Mouse (Mus musculus): ENCODE results near the gene G3bp1. TPM values are rescaled to one million over a fixed set of nuclear protein-coding genes. Genes with fewer than 3 reads are reported as not detected.

G3bp1 gene
- polyA plus RNA-seq, 1 experiment from 2014 or later: 86.6 TPM

DNA sequence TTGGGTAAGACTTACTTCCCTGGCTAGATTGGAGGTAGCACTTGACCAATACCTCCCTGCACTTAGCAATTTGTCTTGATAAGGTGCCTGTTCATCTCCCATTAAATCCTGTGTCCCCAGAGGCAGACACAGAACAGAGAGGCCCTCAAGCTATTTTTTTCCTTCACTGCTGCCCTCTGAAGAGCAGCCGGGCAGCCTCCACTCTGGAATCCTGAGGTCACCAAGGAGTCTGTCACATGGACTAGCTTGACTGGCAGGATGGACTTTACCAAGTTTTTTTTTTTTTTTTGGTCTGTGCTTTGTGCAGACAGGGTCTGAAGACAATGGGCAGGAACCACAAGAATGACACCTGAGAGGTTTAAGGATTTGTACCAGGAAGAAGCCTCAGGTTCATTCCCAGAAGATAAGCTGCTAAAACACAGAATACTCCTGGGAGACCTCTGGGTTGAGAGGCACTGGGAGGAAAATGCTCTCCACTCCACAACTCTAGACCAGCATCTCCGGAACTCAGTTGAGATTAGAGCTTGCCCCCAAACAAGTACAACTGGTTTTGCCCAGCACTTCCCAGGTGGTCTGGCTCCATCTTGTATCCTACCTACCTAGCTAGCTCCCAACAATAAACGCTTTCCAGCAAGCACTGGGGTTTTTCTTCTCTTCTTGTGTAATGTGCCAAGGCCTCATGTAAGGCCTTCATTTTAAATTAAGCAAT is 9.5 kb upstream of the G3bp1 start:
- Histone ChIP-seq H3K27me3 (replicated peaks; ENCODE audit: control insufficient read depth, insufficient read depth, low read length) (no peaks in the 10 kb centered on the region), H3K9ac (ENCODE audit: low read depth, low read length) (peak overlapping the region; percentile 66), H3K27ac (ENCODE audit: low read depth, low read length) (peak overlapping the region; percentile 41; the same call in 1 of the 2 replicates), H3K4me3 (ENCODE audit: low read length) (peak overlapping the region; percentile 56), H3K4me1 (ENCODE audit: control insufficient read depth, insufficient read depth, low read depth, low read length) (peaks cover 14% of the 10 kb centered on the region), H3K9me3 (ENCODE audit: control insufficient read depth, low read length) (no peaks in the 10 kb centered on the region), H3K4me2 (ENCODE audit: low read length) (peak overlapping the region; percentile 89), H3K36me3 (ENCODE audit: control insufficient read depth, insufficient read depth, low read length) (no peaks in the 10 kb centered on the region)
- WGBS: 39% methylated on average over 3 of the region's 3 CpGs
- no peak for ATAC-seq

- peaks cover 14% of the 10 kb centered on the region for H3K4me1 ChIP-seq (ENCODE audit: control insufficient read depth, insufficient read depth, low read depth, low read length)
- no peaks in the 10 kb centered on the region for H3K9me3 ChIP-seq (ENCODE audit: control insufficient read depth, low read length)
- no peaks in the 10 kb centered on the region for H3K36me3 ChIP-seq (ENCODE audit: control insufficient read depth, insufficient read depth, low read length)
- H3K27ac ChIP-seq (ENCODE audit: low read depth, low read length): peak overlapping the region; percentile 41
- H3K4me3 ChIP-seq (ENCODE audit: low read length): peak overlapping the region; percentile 56
- 2% methylated on average over 17 of the region's 17 CpGs for WGBS
- peak overlapping the region; percentile 66 for H3K9ac ChIP-seq (ENCODE audit: low read depth, low read length)
- H3K27me3 ChIP-seq (replicated peaks; ENCODE audit: control insufficient read depth, insufficient read depth, low read length): no peaks in the 10 kb centered on the region
- H3K4me2 ChIP-seq (ENCODE audit: low read length): peak overlapping the region; percentile 89
- peak; percentile 79 for ATAC-seq
Observed at GRCm38 (mm10) chr11:55460559-55461018, 8.9 kb upstream of the G3bp1 start.

DNA sequence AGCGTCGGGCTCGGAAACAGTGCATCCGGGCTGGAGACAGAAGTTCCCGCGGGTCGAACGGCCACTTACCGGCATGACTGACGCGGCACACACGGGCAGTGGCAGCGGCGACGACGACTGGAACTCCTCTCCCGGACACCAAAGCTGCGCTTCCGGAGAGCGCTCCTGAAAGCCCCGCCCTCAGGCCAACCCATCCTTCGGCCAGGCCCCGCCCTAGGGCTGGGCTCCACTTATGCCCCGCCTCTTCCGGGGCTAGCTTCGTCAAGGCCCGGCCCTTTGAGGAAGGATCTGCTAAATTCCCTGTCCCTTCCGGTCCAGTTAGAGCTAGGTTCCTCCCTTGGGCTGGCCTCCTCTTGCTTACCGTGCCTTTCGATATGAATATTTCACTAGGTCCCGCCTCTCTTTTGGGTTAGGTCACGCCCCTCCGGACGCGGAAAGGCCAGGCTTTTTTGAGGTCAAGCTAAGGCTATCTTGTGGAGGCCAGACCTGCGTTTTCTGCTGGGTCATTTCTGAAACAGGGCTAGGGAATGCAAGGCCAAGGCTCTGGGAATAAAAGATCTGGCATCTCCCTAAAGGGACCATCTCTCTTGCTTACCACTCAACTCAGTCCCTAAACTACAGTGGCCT is 8.4 kb upstream of the G3bp1 start, which contains the start of gene Atox1:
Atox1 (minus strand) TSS at position 221 of the 627 bp plus-strand sequence.
- H3K9me3 ChIP-seq (ENCODE audit: control insufficient read depth, low read length): no peaks in the 10 kb centered on the region
- peak within 1 kb of the TSS; percentile 56 for H3K4me3 ChIP-seq (ENCODE audit: low read length)
- peak within 1 kb of the TSS; percentile 89 for H3K4me2 ChIP-seq (ENCODE audit: low read length)
- H3K36me3 ChIP-seq (ENCODE audit: control insufficient read depth, insufficient read depth, low read length): no peaks in the 10 kb centered on the region
- no peaks in the 10 kb centered on the region for H3K27me3 ChIP-seq (replicated peaks; ENCODE audit: control insufficient read depth, insufficient read depth, low read length)
- ATAC-seq: peak; percentile 98
- peak within 1 kb of the TSS; percentile 71 for H3K27ac ChIP-seq (ENCODE audit: low read depth, low read length)
- peaks cover 14% of the 10 kb centered on the region for H3K4me1 ChIP-seq (ENCODE audit: control insufficient read depth, insufficient read depth, low read depth, low read length)
- peak within 1 kb of the TSS; percentile 66 for H3K9ac ChIP-seq (ENCODE audit: low read depth, low read length)
- WGBS: under 1% methylated on average over 24 of the region's 36 CpGs

GRCm38 (mm10) chr11:55462149-55462548 is 7.3 kb upstream of the G3bp1 start:
- Histone ChIP-seq H3K4me3 (ENCODE audit: low read length) (no peak overlapping the region), H3K9ac (ENCODE audit: low read depth, low read length) (no peak overlapping the region), H3K27me3 (replicated peaks; ENCODE audit: control insufficient read depth, insufficient read depth, low read length) (no peaks in the 10 kb centered on the region), H3K27ac (ENCODE audit: low read depth, low read length) (no peak overlapping the region), H3K9me3 (ENCODE audit: control insufficient read depth, low read length) (no peaks in the 10 kb centered on the region), H3K4me1 (ENCODE audit: control insufficient read depth, insufficient read depth, low read depth, low read length) (peaks cover 14% of the 10 kb centered on the region), H3K4me2 (ENCODE audit: low read length) (no peak overlapping the region), H3K36me3 (ENCODE audit: control insufficient read depth, insufficient read depth, low read length) (no peaks in the 10 kb centered on the region)
- ATAC-seq: no peak
- 96% methylated on average over 9 of the region's 9 CpGs for WGBS

DNA sequence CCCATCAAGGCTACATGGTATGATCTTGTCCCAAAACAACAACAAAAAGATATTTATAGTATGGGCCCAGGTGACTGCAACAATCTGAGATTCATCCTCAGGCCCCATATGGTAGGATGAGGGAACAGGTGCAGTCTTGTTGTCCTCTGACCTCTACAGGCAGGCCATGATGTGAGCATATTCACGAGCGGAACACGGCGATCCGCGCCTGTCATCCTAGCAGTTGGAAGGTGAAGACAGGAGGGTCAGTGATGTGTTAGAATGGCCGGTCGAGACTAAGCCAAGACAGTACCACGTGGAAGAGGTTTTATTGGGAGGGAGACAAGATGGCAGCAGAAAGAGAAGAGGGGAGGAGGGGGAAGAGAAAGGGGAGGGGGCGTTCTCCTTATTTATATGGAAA is 4.8 kb upstream of the G3bp1 start:
- no peaks in the 10 kb centered on the region for H3K36me3 ChIP-seq (ENCODE audit: control insufficient read depth, insufficient read depth, low read length)
- ATAC-seq: no peak
- H3K9me3 ChIP-seq (ENCODE audit: control insufficient read depth, low read length): no peaks in the 10 kb centered on the region
- H3K4me3 ChIP-seq (ENCODE audit: low read length): no peak overlapping the region
- no peaks in the 10 kb centered on the region for H3K27me3 ChIP-seq (replicated peaks; ENCODE audit: control insufficient read depth, insufficient read depth, low read length)
- peaks cover 20% of the 10 kb centered on the region for H3K4me1 ChIP-seq (ENCODE audit: control insufficient read depth, insufficient read depth, low read depth, low read length)
- no peak overlapping the region for H3K27ac ChIP-seq (ENCODE audit: low read depth, low read length)
- no peak overlapping the region for H3K9ac ChIP-seq (ENCODE audit: low read depth, low read length)
- 87% methylated on average over 10 of the region's 10 CpGs for WGBS
- no peak overlapping the region for H3K4me2 ChIP-seq (ENCODE audit: low read length)

DNA sequence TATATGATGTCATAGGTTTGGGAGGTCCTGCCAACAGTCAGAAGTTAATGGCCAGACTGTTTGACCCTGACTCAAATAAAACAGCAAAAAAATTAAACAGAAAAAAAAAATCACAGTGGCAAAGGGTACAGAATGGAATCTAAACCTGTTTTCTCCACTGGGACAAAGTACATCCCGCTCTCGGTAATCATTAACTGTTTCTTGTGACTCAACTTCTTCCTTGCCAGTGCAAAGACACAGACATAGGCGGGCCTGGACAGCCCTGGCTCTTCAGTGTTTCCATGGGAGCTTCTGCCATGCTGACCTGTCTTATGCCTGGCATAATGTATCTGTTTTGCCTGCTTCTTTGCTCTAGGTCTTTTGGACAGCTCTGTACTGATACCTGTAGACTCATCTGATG is 4.3 kb upstream of the G3bp1 start:
- Histone ChIP-seq H3K9ac (ENCODE audit: low read depth, low read length) (no peak overlapping the region), H3K4me2 (ENCODE audit: low read length) (no peak overlapping the region), H3K4me1 (ENCODE audit: control insufficient read depth, insufficient read depth, low read depth, low read length) (peaks cover 16% of the 10 kb centered on the region), H3K27ac (ENCODE audit: low read depth, low read length) (no peak overlapping the region), H3K4me3 (ENCODE audit: low read length) (no peak overlapping the region), H3K27me3 (replicated peaks; ENCODE audit: control insufficient read depth, insufficient read depth, low read length) (no peaks in the 10 kb centered on the region), H3K36me3 (ENCODE audit: control insufficient read depth, insufficient read depth, low read length) (no peaks in the 10 kb centered on the region), H3K9me3 (ENCODE audit: control insufficient read depth, low read length) (no peaks in the 10 kb centered on the region)
- 82% methylated on average over 3 of the region's 3 CpGs for WGBS
- no peak for ATAC-seq

GRCm38 (mm10) chr11:55468012-55468411 is 1.5 kb upstream of the G3bp1 start:
- H3K27ac ChIP-seq (ENCODE audit: low read depth, low read length): no peak overlapping the region; the same call in 1 of the 2 replicates
- WGBS: 67% methylated on average over 10 of the region's 10 CpGs
- no peaks in the 10 kb centered on the region for H3K36me3 ChIP-seq (ENCODE audit: control insufficient read depth, insufficient read depth, low read length)
- no peak for ATAC-seq
- H3K9ac ChIP-seq (ENCODE audit: low read depth, low read length): no peak overlapping the region
- H3K9me3 ChIP-seq (ENCODE audit: control insufficient read depth, low read length): no peaks in the 10 kb centered on the region
- H3K27me3 ChIP-seq (replicated peaks; ENCODE audit: control insufficient read depth, insufficient read depth, low read length): no peaks in the 10 kb centered on the region
- no peak overlapping the region for H3K4me3 ChIP-seq (ENCODE audit: low read length)
- H3K4me2 ChIP-seq (ENCODE audit: low read length): peak overlapping the region; percentile 95
- peaks cover 19% of the 10 kb centered on the region for H3K4me1 ChIP-seq (ENCODE audit: control insufficient read depth, insufficient read depth, low read depth, low read length)

DNA sequence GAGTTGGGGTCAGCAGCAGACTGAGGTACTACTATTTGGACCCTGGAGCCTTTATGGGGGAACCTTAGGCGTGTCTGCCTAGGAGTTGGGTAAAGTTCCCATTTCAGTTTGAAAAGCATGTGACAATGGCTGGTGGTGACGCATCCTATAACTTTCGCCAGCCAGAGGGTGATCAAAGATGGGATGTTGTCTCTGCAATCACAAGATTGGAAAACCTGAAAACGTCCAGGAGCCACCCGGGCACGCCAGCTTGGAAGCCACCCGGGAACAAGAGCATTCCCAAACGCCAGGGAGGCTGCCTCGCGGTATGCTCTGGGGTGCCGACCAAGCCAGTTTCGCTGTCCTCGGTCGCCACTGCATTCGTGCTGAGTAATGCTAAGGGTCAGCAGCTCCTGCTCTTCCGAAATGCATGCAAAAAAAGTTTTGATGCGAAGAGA is 856 bp upstream of the G3bp1 start:
- Histone ChIP-seq H3K4me1 (ENCODE audit: control insufficient read depth, insufficient read depth, low read depth, low read length) (peaks cover 19% of the 10 kb centered on the region), H3K27me3 (replicated peaks; ENCODE audit: control insufficient read depth, insufficient read depth, low read length) (no peaks in the 10 kb centered on the region), H3K9ac (ENCODE audit: low read depth, low read length) (peak overlapping the region; percentile 74), H3K4me3 (ENCODE audit: low read length) (peak overlapping the region; percentile 55), H3K9me3 (ENCODE audit: control insufficient read depth, low read length) (no peaks in the 10 kb centered on the region), H3K4me2 (ENCODE audit: low read length) (peak overlapping the region; percentile 95), H3K27ac (ENCODE audit: low read depth, low read length) (peak overlapping the region; percentile 91), H3K36me3 (ENCODE audit: control insufficient read depth, insufficient read depth, low read length) (no peaks in the 10 kb centered on the region)
- WGBS: 2% methylated on average over 17 of the region's 17 CpGs
- ATAC-seq: no peak

GRCm38 (mm10) chr11:55469923-55470691 is 622 bp downstream of the G3bp1 start:
- Histone ChIP-seq H3K27me3 (replicated peaks; ENCODE audit: control insufficient read depth, insufficient read depth, low read length) (no peaks in the 10 kb centered on the region), H3K27ac (ENCODE audit: low read depth, low read length) (peak overlapping the region; percentile 95), H3K9ac (ENCODE audit: low read depth, low read length) (peak overlapping the region; percentile 97), H3K9me3 (ENCODE audit: control insufficient read depth, low read length) (no peaks in the 10 kb centered on the region), H3K4me2 (ENCODE audit: low read length) (peak overlapping the region; percentile 79), H3K4me3 (ENCODE audit: low read length) (peak overlapping the region; percentile 97), H3K36me3 (ENCODE audit: control insufficient read depth, insufficient read depth, low read length) (no peaks in the 10 kb centered on the region), H3K4me1 (ENCODE audit: control insufficient read depth, insufficient read depth, low read depth, low read length) (peaks cover 19% of the 10 kb centered on the region)
- ATAC-seq: peak; percentile 30
- WGBS: under 1% methylated on average over 45 of the region's 46 CpGs

Data from hindbrain, embryonic 16.5 days (tissue).